Mouse (Mus musculus): ENCODE measurements around the gene Ptov1. TPM values are rescaled to one million over a fixed set of nuclear protein-coding genes. Genes with fewer than 3 reads are reported as not detected.

Ptov1 gene
- 54.1 and 59.1 TPM in 2 replicates for polyA plus RNA-seq (2015; fragmentation: Nextera tagmentation; extraction: Ambion mirVana)

- Histone ChIP-seq H3K27ac (replicated peaks) (peak within 1 kb of the TSS; percentile 95), H3K9me3 (replicated peaks) (no peaks in the 10 kb centered on the region), H3K27me3 (peaks cover 10% of the 10 kb centered on the region; the same call in 1 of the 2 replicates), H3K4me3 (replicated peaks) (peak within 1 kb of the TSS; percentile 81), H3K4me2 (peak within 1 kb of the TSS; percentile 98), H3K4me1 (replicated peaks) (peaks cover 65% of the 10 kb centered on the region), H3K9ac (peak within 1 kb of the TSS; percentile 77), H3K36me3 (replicated peaks) (peaks cover 3% of the 10 kb centered on the region)
- ATAC-seq (ENCODE audit: insufficient read depth), result peak; percentile 83
- WGBS (ENCODE audit: insufficient replicate concordance), result 9% methylated on average over 29 of the region's 29 CpGs
Observed at GRCm38 (mm10) chr7:44869697-44870528, at the start of gene Ptov1. TSS of gene Ptov1 (minus strand) at chr7:44869788.

DNA sequence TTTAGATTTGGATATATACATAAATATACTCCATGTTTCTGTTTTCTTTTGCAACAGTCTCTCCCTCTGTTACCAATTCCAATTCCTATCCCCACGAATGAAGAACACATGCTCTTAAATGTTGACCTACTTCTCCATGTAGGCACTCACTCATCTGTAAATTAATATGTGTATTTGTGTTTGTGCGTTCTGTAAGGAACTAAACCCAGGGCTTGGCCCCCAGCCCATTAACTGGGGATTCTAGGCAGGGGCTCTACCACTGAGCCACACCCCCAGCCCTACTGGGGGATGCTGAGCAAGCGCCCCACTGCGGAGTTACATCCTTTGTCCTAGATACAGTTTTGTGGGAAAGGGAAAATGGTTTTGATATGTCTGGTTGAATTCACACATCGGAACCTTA is 49.5 kb upstream of the Ptov1 start:
- Histone ChIP-seq H3K27me3 (no peaks in the 10 kb centered on the region), H3K4me2 (no peak overlapping the region), H3K36me3 (replicated peaks) (peaks cover 79% of the 10 kb centered on the region), H3K9ac (no peak overlapping the region), H3K4me1 (replicated peaks) (peaks cover 57% of the 10 kb centered on the region), H3K9me3 (replicated peaks) (no peaks in the 10 kb centered on the region), H3K4me3 (replicated peaks) (no peak overlapping the region), H3K27ac (replicated peaks) (0 out of 2 replicates have a peak overlapping the region, but pooled peaks have one; percentile 45)
- WGBS (ENCODE audit: insufficient replicate concordance), result 91% methylated on average over 5 of the region's 5 CpGs
- no peak for ATAC-seq (ENCODE audit: insufficient read depth)

GRCm38 (mm10) chr7:44918219-44918618 is 48.6 kb upstream of the Ptov1 start:
- H3K9me3 ChIP-seq (replicated peaks), result no peaks in the 10 kb centered on the region
- H3K4me3 ChIP-seq (replicated peaks), result no peak overlapping the region
- peak overlapping the region; percentile 18; the same call in 1 of the 2 replicates for H3K4me2 ChIP-seq
- peaks cover 51% of the 10 kb centered on the region for H3K4me1 ChIP-seq (replicated peaks)
- no peak overlapping the region; the same call in 1 of the 2 replicates for H3K9ac ChIP-seq
- peak; percentile 63 for ATAC-seq (ENCODE audit: insufficient read depth)
- H3K27ac ChIP-seq (replicated peaks), result peak overlapping the region; percentile 45
- peaks cover 80% of the 10 kb centered on the region for H3K36me3 ChIP-seq (replicated peaks)
- no peaks in the 10 kb centered on the region for H3K27me3 ChIP-seq
- WGBS (ENCODE audit: insufficient replicate concordance), result 38% methylated on average over 3 of the region's 3 CpGs

- Histone ChIP-seq H3K9me3 (replicated peaks) (no peaks in the 10 kb centered on the region), H3K4me3 (replicated peaks) (no peak overlapping the region), H3K9ac (no peak overlapping the region), H3K36me3 (replicated peaks) (peaks cover 80% of the 10 kb centered on the region), H3K4me2 (no peak overlapping the region), H3K27ac (replicated peaks) (no peak overlapping the region), H3K27me3 (no peaks in the 10 kb centered on the region), H3K4me1 (replicated peaks) (peaks cover 38% of the 10 kb centered on the region)
- ATAC-seq (ENCODE audit: insufficient read depth), result no peak
- WGBS (ENCODE audit: insufficient replicate concordance), result 83% methylated on average over 4 of the region's 4 CpGs
Observed at GRCm38 (mm10) chr7:44916881-44917280, 47.3 kb upstream of the Ptov1 start.

GRCm38 (mm10) chr7:44916191-44916590 is 46.6 kb upstream of the Ptov1 start:
- 82% methylated on average over 6 of the region's 6 CpGs for whole genome bisulfite sequencing (ENCODE audit: insufficient replicate concordance)
- no peak overlapping the region for H3K27ac ChIP-seq (replicated peaks)
- H3K4me2 ChIP-seq, result no peak overlapping the region
- no peaks in the 10 kb centered on the region for H3K9me3 ChIP-seq (replicated peaks)
- H3K4me1 ChIP-seq (replicated peaks), result peaks cover 35% of the 10 kb centered on the region
- peaks cover 83% of the 10 kb centered on the region for H3K36me3 ChIP-seq (replicated peaks)
- H3K9ac ChIP-seq, result no peak overlapping the region
- no peaks in the 10 kb centered on the region for H3K27me3 ChIP-seq
- ATAC-seq (ENCODE audit: insufficient read depth), result no peak
- H3K4me3 ChIP-seq (replicated peaks), result no peak overlapping the region

GRCm38 (mm10) chr7:44915314-44915713 is 45.7 kb upstream of the Ptov1 start:
- ATAC-seq (ENCODE audit: insufficient read depth), result no peak
- H3K4me2 ChIP-seq, result no peak overlapping the region
- no peaks in the 10 kb centered on the region for H3K27me3 ChIP-seq
- H3K4me1 ChIP-seq (replicated peaks), result peaks cover 34% of the 10 kb centered on the region
- no peaks in the 10 kb centered on the region for H3K9me3 ChIP-seq (replicated peaks)
- no peak overlapping the region for H3K9ac ChIP-seq
- H3K27ac ChIP-seq (replicated peaks), result no peak overlapping the region
- peaks cover 85% of the 10 kb centered on the region for H3K36me3 ChIP-seq (replicated peaks)
- H3K4me3 ChIP-seq (replicated peaks), result no peak overlapping the region
- WGBS (ENCODE audit: insufficient replicate concordance), result 90% methylated on average over 9 of the region's 9 CpGs

DNA sequence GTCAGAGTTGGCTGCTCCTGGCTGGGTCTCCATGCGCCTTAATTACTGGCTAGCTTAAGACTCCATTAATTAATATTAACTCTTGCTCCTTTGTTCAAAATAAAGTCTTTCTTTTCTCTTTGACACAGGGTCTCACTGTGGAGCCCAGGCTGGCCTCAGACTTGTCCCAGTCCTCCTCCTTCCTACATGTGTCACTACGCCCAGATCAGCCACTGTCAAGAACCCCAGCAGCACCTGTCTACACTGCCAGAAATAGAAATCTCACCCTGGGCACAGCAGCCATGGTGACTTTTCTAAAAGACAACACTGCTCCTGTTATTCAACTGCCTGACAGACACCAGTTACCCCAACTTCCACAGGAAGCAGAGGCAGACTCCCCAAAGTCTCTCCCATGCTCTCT is 44.8 kb upstream of the Ptov1 start:
- peaks cover 27% of the 10 kb centered on the region for H3K4me1 ChIP-seq (replicated peaks)
- WGBS (ENCODE audit: insufficient replicate concordance), result 94% methylated on average over 2 of the region's 2 CpGs
- peaks cover 85% of the 10 kb centered on the region for H3K36me3 ChIP-seq (replicated peaks)
- H3K27me3 ChIP-seq, result no peaks in the 10 kb centered on the region
- no peak for ATAC-seq (ENCODE audit: insufficient read depth)
- H3K9ac ChIP-seq, result no peak overlapping the region
- H3K4me2 ChIP-seq, result no peak overlapping the region
- no peak overlapping the region for H3K27ac ChIP-seq (replicated peaks)
- no peaks in the 10 kb centered on the region for H3K9me3 ChIP-seq (replicated peaks)
- no peak overlapping the region for H3K4me3 ChIP-seq (replicated peaks)

- Histone ChIP-seq H3K4me2 (no peak overlapping the region), H3K9me3 (replicated peaks) (no peaks in the 10 kb centered on the region), H3K27me3 (no peaks in the 10 kb centered on the region), H3K4me3 (replicated peaks) (no peak overlapping the region), H3K4me1 (replicated peaks) (no peaks in the 10 kb centered on the region; the same call in 1 of the 2 replicates), H3K9ac (no peak overlapping the region), H3K27ac (replicated peaks) (no peak overlapping the region), H3K36me3 (replicated peaks) (peaks cover 100% of the 10 kb centered on the region)
- 76% methylated on average over 15 of the region's 15 CpGs for WGBS (ENCODE audit: insufficient replicate concordance)
- no peak for ATAC-seq (ENCODE audit: insufficient read depth)
Observed at GRCm38 (mm10) chr7:44908706-44909476, 39.3 kb upstream of the Ptov1 start.

DNA sequence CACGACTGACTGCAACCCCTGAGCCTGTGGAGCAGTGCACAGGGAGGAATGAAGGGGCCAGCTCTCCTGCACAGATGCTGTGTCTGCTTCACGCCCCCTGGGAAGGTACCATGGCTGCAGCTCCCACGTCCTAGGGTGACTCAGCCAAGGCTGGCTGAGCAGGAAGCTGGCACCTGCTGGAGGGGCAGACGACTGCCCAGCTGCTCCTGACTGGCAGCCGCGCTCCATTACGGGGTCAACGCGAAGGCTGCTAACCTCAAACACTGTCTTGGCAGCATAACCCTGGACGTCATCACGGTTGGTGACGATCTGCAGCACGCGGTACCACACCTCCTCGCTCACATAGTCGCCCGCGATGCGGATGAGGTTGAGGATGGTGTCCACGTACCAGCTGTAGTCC is 35.8 kb upstream of the Ptov1 start:
- WGBS (ENCODE audit: insufficient replicate concordance), result 86% methylated on average over 20 of the region's 20 CpGs
- Histone ChIP-seq H3K4me2 (no peak overlapping the region), H3K4me3 (replicated peaks) (no peak overlapping the region), H3K27ac (replicated peaks) (no peak overlapping the region), H3K9me3 (replicated peaks) (no peaks in the 10 kb centered on the region), H3K4me1 (replicated peaks) (peaks cover 16% of the 10 kb centered on the region), H3K27me3 (no peaks in the 10 kb centered on the region), H3K9ac (no peak overlapping the region), H3K36me3 (replicated peaks) (peaks cover 100% of the 10 kb centered on the region)
- no peak for ATAC-seq (ENCODE audit: insufficient read depth)

GRCm38 (mm10) chr7:44901230-44901722 is 31.7 kb upstream of the Ptov1 start:
- H3K4me3 ChIP-seq (replicated peaks), result peak overlapping the region; percentile 39
- H3K9me3 ChIP-seq (replicated peaks), result no peaks in the 10 kb centered on the region
- H3K36me3 ChIP-seq (replicated peaks), result peaks cover 77% of the 10 kb centered on the region
- ATAC-seq (ENCODE audit: insufficient read depth), result peak; percentile 13; the same call in 1 of the 2 replicates
- H3K27me3 ChIP-seq, result no peaks in the 10 kb centered on the region
- no peak overlapping the region for H3K9ac ChIP-seq
- no peak overlapping the region; the same call in 1 of the 2 replicates for H3K27ac ChIP-seq (replicated peaks)
- WGBS (ENCODE audit: insufficient replicate concordance), result 13% methylated on average over 21 of the region's 21 CpGs
- peak overlapping the region; percentile 55 for H3K4me2 ChIP-seq
- peaks cover 56% of the 10 kb centered on the region for H3K4me1 ChIP-seq (replicated peaks)

DNA sequence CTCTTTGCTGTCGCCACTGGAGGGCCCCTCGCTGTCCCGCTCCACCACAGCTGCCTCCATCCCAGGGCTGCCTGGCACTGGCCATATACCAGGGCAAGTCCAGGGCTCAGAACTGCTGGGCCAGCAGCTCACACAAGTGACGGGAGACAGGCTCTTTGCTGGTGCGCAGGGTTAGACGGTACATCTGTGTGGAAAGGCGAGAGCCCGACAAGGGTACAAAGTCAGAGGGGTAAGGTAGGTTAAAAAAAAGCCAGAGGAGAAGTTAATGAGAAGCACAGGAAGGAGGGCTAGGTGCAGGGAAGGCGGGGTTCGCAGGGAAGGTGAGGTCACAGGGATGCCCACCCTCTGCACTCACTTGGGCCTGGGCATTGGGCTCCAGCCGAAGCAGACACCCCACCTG is 31.0 kb upstream of the Ptov1 start:
- Histone ChIP-seq H3K9ac (no peak overlapping the region), H3K27me3 (no peaks in the 10 kb centered on the region), H3K4me3 (replicated peaks) (no peak overlapping the region), H3K27ac (replicated peaks) (no peak overlapping the region; the same call in 1 of the 2 replicates), H3K36me3 (replicated peaks) (peaks cover 70% of the 10 kb centered on the region), H3K9me3 (replicated peaks) (no peaks in the 10 kb centered on the region), H3K4me2 (no peak overlapping the region; the same call in 1 of the 2 replicates), H3K4me1 (replicated peaks) (peaks cover 61% of the 10 kb centered on the region)
- no peak for ATAC-seq (ENCODE audit: insufficient read depth)
- WGBS (ENCODE audit: insufficient replicate concordance), result 87% methylated on average over 11 of the region's 11 CpGs
